23 mouse cellular contexts compared by ENCODE assay signal in genomic region chr9:40892456-40892855, GRCm38 (mm10). TPM values are rescaled to one million over a fixed set of nuclear protein-coding genes. Genes with fewer than 3 reads are reported as not detected.
A peak's percentile ranks its signal among the peaks of the same experiment; 100 is the strongest.
DNase-seq lines count a peak whose midpoint lies in the region; ATAC-seq lines count a peak whose summit lies in the region.
"Had no signal": no experiment of that assay in that cellular context is flagged by ENCODE, and none has a peak within 500 bp of the region (broad histone marks: within the 10 kb centered on the region; RNA-seq: fewer than 3 reads in every experiment).

No protein-coding gene starts in this region.

- WGBS in neural tube, embryonic 13.5 days = 59% methylated on average over 6 of the region's 6 CpGs
- WGBS in neural tube, embryonic 14.5 days = 62% methylated on average over 6 of the region's 6 CpGs

- no peak overlapping the region for H3K4me2 ChIP-seq in neural tube, embryonic 13.5 days
- H3K4me2 ChIP-seq in neural tube, embryonic 14.5 days (ENCODE audit: low read depth, low read length) = no peak overlapping the region
- H3K4me2 ChIP-seq: embryonic facial prominence, embryonic 13.5 days; embryonic facial prominence, embryonic 15.5 days; forebrain, embryonic 12.5 days had no signal

- peak; percentile 76; the same call in 1 of the 2 replicates for ATAC-seq in neural tube, embryonic 13.5 days (ENCODE audit: low read depth)
- ATAC-seq in neural tube, embryonic 14.5 days (ENCODE audit: low read depth) = peak; percentile 66; the same call in 1 of the 2 replicates
- ATAC-seq: forebrain, embryonic 14.5 days; forebrain, embryonic 16.5 days had no signal

- no peak overlapping the region for H3K4me3 ChIP-seq in neural tube, embryonic 13.5 days
- H3K4me3 ChIP-seq in neural tube, embryonic 14.5 days (ENCODE audit: low read depth, low read length) = no peak overlapping the region
- H3K4me3 ChIP-seq: embryonic facial prominence, embryonic 13.5 days; embryonic facial prominence, embryonic 15.5 days; erythroblast, embryonic 14.5 days; forebrain, embryonic 10.5 days; forebrain, embryonic 12.5 days had no signal

- no peaks in the 10 kb centered on the region for H3K9me3 ChIP-seq in neural tube, embryonic 13.5 days
- no peaks in the 10 kb centered on the region for H3K9me3 ChIP-seq in neural tube, embryonic 14.5 days (ENCODE audit: control insufficient read depth, low read length)
- H3K9me3 ChIP-seq: embryonic facial prominence, embryonic 13.5 days; embryonic facial prominence, embryonic 15.5 days; forebrain, embryonic 10.5 days; forebrain, embryonic 12.5 days had no signal

- H3K27ac ChIP-seq in neural tube, embryonic 13.5 days (replicated peaks) = no peak overlapping the region
- H3K27ac ChIP-seq in neural tube, embryonic 14.5 days (ENCODE audit: low read depth, low read length) = no peak overlapping the region
- H3K27ac ChIP-seq: embryonic facial prominence, embryonic 13.5 days; embryonic facial prominence, embryonic 15.5 days; forebrain, embryonic 10.5 days; forebrain, embryonic 12.5 days had no signal

- DNase-seq in neural tube, embryonic 10.5 days (ENCODE audit: extremely low spot score, low spot score) = no peak
- no peak for DNase-seq in layer of hippocampus, adult 11-12 months (ENCODE audit: low spot score)
- DNase-seq in c-Kit-positive CD71-positive TER-119-positive erythroid progenitor cells, embryonic 14.5 days (ENCODE audit: low spot score) = no peak
- DNase-seq: adrenal gland, adult 2 months; adrenal gland, postnatal 10 days; adrenal gland, postnatal 25 days; cerebellum, adult 11 months; cerebellum, adult 18-20 months; cerebellum, adult 8-10 months; cerebellum, adult 9-11 months; cerebellum, postnatal 14 days; cerebellum, postnatal 36 days; embryo, embryonic 11 days had no signal

- no peaks in the 10 kb centered on the region; the same call in 1 of the 2 replicates for H3K4me1 ChIP-seq in neural tube, embryonic 13.5 days (replicated peaks)
- no peaks in the 10 kb centered on the region for H3K4me1 ChIP-seq in neural tube, embryonic 14.5 days (ENCODE audit: control insufficient read depth, insufficient read depth, low read length)
- H3K4me1 ChIP-seq: embryonic facial prominence, embryonic 13.5 days; embryonic facial prominence, embryonic 15.5 days had no signal

- peaks cover 24% of the 10 kb centered on the region for H3K27me3 ChIP-seq in neural tube, embryonic 13.5 days
- H3K27me3 ChIP-seq in neural tube, embryonic 14.5 days (ENCODE audit: control insufficient read depth, insufficient read depth, low read length) = no peaks in the 10 kb centered on the region

- H3K9ac ChIP-seq in neural tube, embryonic 13.5 days = no peak overlapping the region
- H3K9ac ChIP-seq in neural tube, embryonic 14.5 days (replicated peaks; ENCODE audit: low read depth, low read length) = no peak overlapping the region
- H3K9ac ChIP-seq: embryonic facial prominence, embryonic 13.5 days; embryonic facial prominence, embryonic 15.5 days; forebrain, embryonic 12.5 days had no signal

- no peaks in the 10 kb centered on the region for H3K36me3 ChIP-seq in neural tube, embryonic 13.5 days
- no peaks in the 10 kb centered on the region for H3K36me3 ChIP-seq in neural tube, embryonic 14.5 days (ENCODE audit: control insufficient read depth, insufficient read depth, low read length)
- H3K36me3 ChIP-seq: embryonic facial prominence, embryonic 13.5 days; embryonic facial prominence, embryonic 15.5 days; forebrain, embryonic 10.5 days; forebrain, embryonic 12.5 days had no signal

RNA-seq across cellular contexts. Expression of gene Bsx, which starts 18.5 kb away (rescaled TPM):
- not detected in 2 replicates for polyA plus RNA-seq in neural tube, embryonic 13.5 days (2015; fragmentation: Nextera tagmentation; extraction: Ambion mirVana)
- not detected in 2 replicates for polyA plus RNA-seq in neural tube, embryonic 14.5 days (2014; fragmentation: Nextera tagmentation; extraction: Ambion mirVana)
- polyA plus RNA-seq: C2C12; embryonic facial prominence, embryonic 13.5 days; embryonic facial prominence, embryonic 15.5 days; erythroblast, embryonic 14.5 days had no signal
